Mouse (Mus musculus): Measurements from ENCODE around the gene Ksr1.

Gene Ksr1

GRCm38 (mm10) chr11:79125775-79126174 is 20.4 kb downstream of the Ksr1 start:
- no peak for DNase-seq (ENCODE audit: low read depth, low spot score)

GRCm38 (mm10) chr11:79122556-79122955 is 23.7 kb downstream of the Ksr1 start:
- DNase-seq (ENCODE audit: low read depth, low spot score) = no peak

GRCm38 (mm10) chr11:79120087-79120486 is 26.1 kb downstream of the Ksr1 start:
- no peak for DNase-seq (ENCODE audit: low read depth, low spot score)

GRCm38 (mm10) chr11:79118918-79119377 is 27.3 kb downstream of the Ksr1 start:
- no peak for DNase-seq (ENCODE audit: low read depth, low spot score)

GRCm38 (mm10) chr11:79116665-79117064 is 29.5 kb downstream of the Ksr1 start:
- DNase-seq (ENCODE audit: low read depth, low spot score) = no peak

- DNase-seq (ENCODE audit: low read depth, low spot score) = no peak
These were observed 30.5 kb downstream of the Ksr1 start for GRCm38 (mm10) chr11:79115659-79116058.

- no peak for DNase-seq (ENCODE audit: low read depth, low spot score)
These were observed 32.1 kb downstream of the Ksr1 start for GRCm38 (mm10) chr11:79114061-79114460.

- DNase-seq (ENCODE audit: low read depth, low spot score) = no peak
These were observed 32.8 kb downstream of the Ksr1 start for GRCm38 (mm10) chr11:79113397-79113796.

GRCm38 (mm10) chr11:79112559-79113302 is 33.5 kb downstream of the Ksr1 start:
- DNase-seq (ENCODE audit: low read depth, low spot score) = no peak

- no peak for DNase-seq (ENCODE audit: low read depth, low spot score)
These were observed 34.2 kb downstream of the Ksr1 start for GRCm38 (mm10) chr11:79111864-79112558.

GRCm38 (mm10) chr11:79110446-79110845 is 35.8 kb downstream of the Ksr1 start:
- no peak for DNase-seq (ENCODE audit: low read depth, low spot score)

GRCm38 (mm10) chr11:79107934-79108333 is 38.3 kb downstream of the Ksr1 start:
- no peak for DNase-seq (ENCODE audit: low read depth, low spot score)

GRCm38 (mm10) chr11:79104998-79105397 is 41.2 kb downstream of the Ksr1 start:
- no peak for DNase-seq (ENCODE audit: low read depth, low spot score)

- no peak for DNase-seq (ENCODE audit: low read depth, low spot score)
These were observed 41.7 kb downstream of the Ksr1 start for GRCm38 (mm10) chr11:79104538-79104937.

- no peak for DNase-seq (ENCODE audit: low read depth, low spot score)
These were observed 42.1 kb downstream of the Ksr1 start for GRCm38 (mm10) chr11:79104096-79104495.

GRCm38 (mm10) chr11:79103461-79103869 is 42.7 kb downstream of the Ksr1 start:
- no peak for DNase-seq (ENCODE audit: low read depth, low spot score)

- DNase-seq (ENCODE audit: low read depth, low spot score) = no peak
These were observed 43.9 kb downstream of the Ksr1 start for GRCm38 (mm10) chr11:79102280-79102679.

- DNase-seq (ENCODE audit: low read depth, low spot score) = no peak
These were observed 44.6 kb downstream of the Ksr1 start for GRCm38 (mm10) chr11:79101568-79101967.

GRCm38 (mm10) chr11:79099032-79099431 is 47.2 kb downstream of the Ksr1 start:
- no peak for DNase-seq (ENCODE audit: low read depth, low spot score)

GRCm38 (mm10) chr11:79097736-79098135 is 48.5 kb downstream of the Ksr1 start:
- peak; percentile 49 for DNase-seq (ENCODE audit: low read depth, low spot score)

- no peak for DNase-seq (ENCODE audit: low read depth, low spot score)
These were observed 49.5 kb downstream of the Ksr1 start for GRCm38 (mm10) chr11:79096673-79097072.

GRCm38 (mm10) chr11:79095713-79096112 is 50.5 kb downstream of the Ksr1 start:
- peak; percentile 57 for DNase-seq (ENCODE audit: low read depth, low spot score)

- DNase-seq (ENCODE audit: low read depth, low spot score) = no peak
These were observed 51.5 kb downstream of the Ksr1 start for GRCm38 (mm10) chr11:79094727-79095126.
